Comparison of ENCODE assay signal across 8 mouse cellular contexts in genomic region chr13:45538532-45539204, GRCm38 (mm10). TPM values are rescaled to one million over a fixed set of nuclear protein-coding genes. Genes with fewer than 3 reads are reported as not detected.
A peak's percentile ranks its signal among the peaks of the same experiment; 100 is the strongest.
DNase-seq lines count a peak whose midpoint lies in the region; ATAC-seq and TF ChIP-seq lines count a peak whose summit lies in the region.

No protein-coding gene starts in this region.

- H3K9me3 ChIP-seq in hindbrain, embryonic 11.5 days (ENCODE audit: control insufficient read depth, low read length): no peaks in the 10 kb centered on the region
- no peaks in the 10 kb centered on the region for H3K9me3 ChIP-seq in lung, embryonic 14.5 days (ENCODE audit: low read depth, low read length)

- WGBS in hindbrain, embryonic 11.5 days: 33% methylated on average over 10 of the region's 10 CpGs
- 23% methylated on average over 10 of the region's 10 CpGs for WGBS in lung, embryonic 14.5 days

- no peaks in the 10 kb centered on the region; the same call in 1 of the 2 replicates for H3K27me3 ChIP-seq in hindbrain, embryonic 11.5 days (ENCODE audit: control insufficient read depth, insufficient read depth, low read length)
- no peaks in the 10 kb centered on the region for H3K27me3 ChIP-seq in lung, embryonic 14.5 days (ENCODE audit: insufficient read depth, low read length)

- 0 out of 2 replicates have a peak, but pooled peaks cover 3% of the 10 kb centered on the region for H3K4me1 ChIP-seq in hindbrain, embryonic 11.5 days (replicated peaks; ENCODE audit: control insufficient read depth, insufficient read depth, low read length)
- no peaks in the 10 kb centered on the region for H3K4me1 ChIP-seq in lung, embryonic 14.5 days (ENCODE audit: insufficient read depth)

- ATAC-seq in hindbrain, embryonic 11.5 days (ENCODE audit: low FRiP score): peak; percentile 92
- ATAC-seq in lung, embryonic 14.5 days (ENCODE audit: insufficient read depth): peak; percentile 90

- peak overlapping the region; percentile 53 for H3K4me2 ChIP-seq in hindbrain, embryonic 11.5 days (replicated peaks; ENCODE audit: low read depth, low read length)
- H3K4me2 ChIP-seq in lung, embryonic 14.5 days: peak overlapping the region; percentile 75

- H3K27ac ChIP-seq in hindbrain, embryonic 11.5 days (ENCODE audit: low read depth, low read length): 0 out of 2 replicates have a peak overlapping the region, but pooled peaks have one; percentile 30
- peak overlapping the region; percentile 50; the same call in 1 of the 2 replicates for H3K27ac ChIP-seq in lung, embryonic 14.5 days (ENCODE audit: low read depth)

- peak; percentile 60 to 86 for DNase-seq in adrenal gland, adult (ENCODE audit: inconsistent age in 2 of 2, low spot score in 1 of 2)
- peak; percentile 96 for DNase-seq in cerebellum, postnatal 10 days
- DNase-seq in frontal cortex, postnatal 25 days (ENCODE audit: low spot score in 2 of 2): peak; percentile 52 to 64
- peak; percentile 86 for DNase-seq in hindbrain, embryonic 11.5 days (ENCODE audit: low spot score)
- peak; percentile 76 to 80 for DNase-seq in layer of hippocampus, postnatal 10 days (ENCODE audit: low spot score in 2 of 2)
- DNase-seq in lung, embryonic 14.5 days: peak; percentile 91
- peak; percentile 84 for DNase-seq in retina, embryonic 14.5 days (ENCODE audit: low spot score)
- no peak for DNase-seq in spleen, adult 18-20 months

- H3K4me3 ChIP-seq in hindbrain, embryonic 11.5 days (ENCODE audit: low read depth, low read length): peak overlapping the region; percentile 35
- H3K4me3 ChIP-seq in lung, embryonic 14.5 days (ENCODE audit: low read depth, low read length): peak overlapping the region; percentile 39

- no peaks in the 10 kb centered on the region for H3K36me3 ChIP-seq in hindbrain, embryonic 11.5 days (ENCODE audit: control insufficient read depth, insufficient read depth, low read length)
- no peaks in the 10 kb centered on the region for H3K36me3 ChIP-seq in lung, embryonic 14.5 days (ENCODE audit: insufficient read depth)

- peak; percentile 98 for TF ChIP-seq CTCF in lung, embryonic 14.5 days (IDR thresholded peaks at IDR 0.05; ENCODE audit: low read depth)

- H3K9ac ChIP-seq in hindbrain, embryonic 11.5 days (ENCODE audit: low read depth, low read length): no peak overlapping the region
- H3K9ac ChIP-seq in lung, embryonic 14.5 days: peak overlapping the region; percentile 42

RNA-seq across cellular contexts. Expression of gene Gmpr, which starts 31.4 kb away (rescaled TPM):
- polyA plus RNA-seq in hindbrain, embryonic 11.5 days (2014; fragmentation: Nextera tagmentation; extraction: Ambion mirVana): 26.8 and 28.8 TPM in 2 replicates
- total RNA-seq in layer of hippocampus, postnatal 10 days (2021): 10 to 100 TPM; 56.0 to 58.2 TPM
- polyA plus RNA-seq in lung, embryonic 14.5 days (2014; fragmentation: Nextera tagmentation; extraction: Ambion mirVana): 22.9 and 25.3 TPM in 2 replicates

Comparison
In these comparisons a context has a peak if more than half of its experiments do, and no peak if none do; other contexts are left out.
1. DNase-seq: peak in adrenal gland, adult (2 of 2), cerebellum, postnatal 10 days (2 of 2), frontal cortex, postnatal 25 days (2 of 2), hindbrain, embryonic 11.5 days (single experiment), layer of hippocampus, postnatal 10 days (2 of 2), lung, embryonic 14.5 days (single experiment) and retina, embryonic 14.5 days (single experiment); none in spleen, adult 18-20 months (0 of 2).